Mouse (Mus musculus) splenic B cell, adult 2 months (primary cell): Measurements from ENCODE around the gene Ppp6c.

Source experiments
- DNase-seq: peaks from one replicate; pipeline ENCODE4 v3.0.0-alpha.2; 2011; ENCODE audit warnings: low read depth, low spot score
- H3K27me3 ChIP-seq: 2 replicates; pipeline ENCODE4 v1.6.1; 2012; ENCODE audit warnings: mild to moderate bottlenecking, low read length, moderate library complexity, mixed read lengths; ENCODE audit not compliant: control insufficient read depth, poor library complexity, insufficient read depth, severe bottlenecking
- H3K36me3 ChIP-seq: 2 replicates; pipeline ENCODE4 v1.6.1; 2012; ENCODE audit warnings: mild to moderate bottlenecking, low read length, moderate library complexity, mixed read lengths; ENCODE audit not compliant: control insufficient read depth, poor library complexity, insufficient read depth, severe bottlenecking

Gene Ppp6c

GRCm38 (mm10) chr2:39185942-39186341 is 40.3 kb downstream of the Ppp6c start:
- 0 out of 2 replicates have a peak, but pooled peaks cover 3% of the 10 kb centered on the region for H3K36me3 ChIP-seq
- peak; percentile 31 for DNase-seq
- no peaks in the 10 kb centered on the region for H3K27me3 ChIP-seq

GRCm38 (mm10) chr2:39183587-39183986 is 42.7 kb downstream of the Ppp6c start:
- DNase-seq: no peak
- Histone ChIP-seq H3K27me3 (no peaks in the 10 kb centered on the region), H3K36me3 (0 out of 2 replicates have a peak, but pooled peaks cover 3% of the 10 kb centered on the region)

GRCm38 (mm10) chr2:39160996-39161395 is 65.3 kb downstream of the Ppp6c start:
- no peaks in the 10 kb centered on the region for H3K36me3 ChIP-seq
- no peaks in the 10 kb centered on the region for H3K27me3 ChIP-seq
- DNase-seq: no peak

DNA sequence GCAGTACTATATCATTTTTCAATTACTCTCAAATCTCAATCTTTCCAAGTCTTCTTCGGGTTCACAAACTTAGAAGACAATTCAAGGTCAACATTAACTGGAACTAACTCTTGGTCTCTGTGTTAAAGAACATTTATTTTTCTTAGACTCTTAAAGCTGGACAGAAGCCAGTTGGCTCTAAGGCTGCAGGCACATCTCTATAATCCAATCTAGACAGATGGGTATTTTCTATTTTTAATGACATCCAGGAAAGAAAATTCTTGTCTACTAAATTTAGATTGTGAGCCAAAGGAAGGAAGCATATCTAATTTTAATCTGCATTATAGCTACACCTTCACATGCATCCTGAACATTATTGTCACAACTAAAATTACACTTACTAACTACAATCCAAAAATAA is 68.3 kb downstream of the Ppp6c start:
- no peaks in the 10 kb centered on the region for H3K27me3 ChIP-seq
- no peak for DNase-seq
- H3K36me3 ChIP-seq: no peaks in the 10 kb centered on the region

- no peaks in the 10 kb centered on the region for H3K36me3 ChIP-seq
- peak; percentile 16 for DNase-seq
- H3K27me3 ChIP-seq: no peaks in the 10 kb centered on the region
Observed at GRCm38 (mm10) chr2:39156821-39157220, 69.4 kb downstream of the Ppp6c start.

DNA sequence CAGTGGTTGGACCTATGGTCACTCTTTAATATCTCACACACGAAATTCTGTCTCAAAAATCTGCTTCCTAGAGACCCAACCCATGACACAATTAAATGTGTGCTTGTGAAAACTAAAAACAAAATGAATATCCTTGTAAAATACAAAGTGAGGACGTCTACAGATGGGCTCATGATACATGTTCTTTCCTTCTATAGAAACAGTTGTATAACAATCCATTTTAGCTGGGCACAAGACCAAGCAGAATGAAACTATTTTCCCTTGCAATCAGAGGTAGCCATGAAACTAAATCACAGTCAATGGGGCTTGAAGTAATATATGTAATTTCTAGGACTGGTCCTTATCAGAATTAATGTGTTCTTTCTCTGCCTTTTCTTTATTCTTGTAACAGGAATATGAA is 75.3 kb downstream of the Ppp6c start:
- Histone ChIP-seq H3K27me3 (no peaks in the 10 kb centered on the region), H3K36me3 (no peaks in the 10 kb centered on the region)
- DNase-seq: no peak

DNA sequence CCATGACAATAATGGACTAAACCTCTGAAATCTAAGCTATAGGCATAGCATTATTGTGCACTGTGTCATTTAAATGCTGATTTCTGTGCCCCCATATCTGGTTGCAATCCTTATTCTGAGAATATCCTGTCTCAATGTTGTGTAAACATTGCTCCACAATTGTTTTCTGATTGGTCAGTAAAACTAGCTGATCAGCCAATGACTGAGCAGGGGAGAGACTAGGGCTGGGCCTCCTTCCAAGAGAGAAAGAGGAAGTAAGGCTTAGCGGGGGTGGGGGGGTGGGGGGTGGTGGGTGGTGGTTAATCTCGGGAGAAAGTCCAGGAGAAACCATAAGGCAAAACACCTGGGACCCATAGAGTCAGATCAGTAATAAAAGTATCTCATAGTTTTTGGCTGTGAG is 78.2 kb downstream of the Ppp6c start:
- DNase-seq: peak; percentile 11
- H3K27me3 ChIP-seq: no peaks in the 10 kb centered on the region
- no peaks in the 10 kb centered on the region for H3K36me3 ChIP-seq

- Histone ChIP-seq H3K27me3 (no peaks in the 10 kb centered on the region), H3K36me3 (no peaks in the 10 kb centered on the region)
- no peak for DNase-seq
Observed at GRCm38 (mm10) chr2:39146469-39146868, 79.8 kb downstream of the Ppp6c start.
